Mouse (Mus musculus) erythroblast, embryonic 14.5 days (primary cell): ENCODE data around the gene Disp3. TPM values are rescaled to one million over a fixed set of nuclear protein-coding genes. Genes with fewer than 3 reads are reported as not detected.

Experiments used
- H3K27me3 ChIP-seq: 2 replicates; pipeline ENCODE4 v1.6.1; 2012; ENCODE audit warnings: inconsistent platforms; ENCODE audit not compliant: control insufficient read depth
- H3K36me3 ChIP-seq: 2 replicates; pipeline ENCODE4 v1.6.1; 2012; ENCODE audit warnings: mild to moderate bottlenecking, inconsistent platforms; ENCODE audit not compliant: control insufficient read depth
- H3K4me1 ChIP-seq: 2 replicates; pipeline ENCODE4 v1.6.1; 2012; ENCODE audit warnings: inconsistent platforms; ENCODE audit not compliant: control insufficient read depth
- H3K4me3 ChIP-seq: replicated peaks from 2 replicates; pipeline ENCODE3; 2012; ENCODE audit warnings: moderate library complexity, mild to moderate bottlenecking, inconsistent platforms
- H3K9me3 ChIP-seq: 2 replicates; pipeline ENCODE4 v1.6.1; 2012; ENCODE audit warnings: low read length, inconsistent platforms, mixed read lengths; ENCODE audit not compliant: control insufficient read depth
- GATA1 ChIP-seq: IDR thresholded peaks from 2 replicates; pipeline ENCODE4 v1.6.1; 2012; ENCODE audit warnings: low read length, inconsistent platforms, mixed read lengths
- TAL1 ChIP-seq: IDR thresholded peaks from 3 replicates; pipeline ENCODE4 v1.6.1; 2012; ENCODE audit warnings: low read length, inconsistent platforms, mixed read lengths
- polyA plus RNA-seq: library from polyadenylated mRNA; stranded (reverse); fragments of >175 nt; gene quantifications from 2 replicates; pipeline ENCODE4 v1.2.3, GENCODE M21; 2012

The Disp3 gene
- polyA plus RNA-seq, 1 experiment = not detected

DNA sequence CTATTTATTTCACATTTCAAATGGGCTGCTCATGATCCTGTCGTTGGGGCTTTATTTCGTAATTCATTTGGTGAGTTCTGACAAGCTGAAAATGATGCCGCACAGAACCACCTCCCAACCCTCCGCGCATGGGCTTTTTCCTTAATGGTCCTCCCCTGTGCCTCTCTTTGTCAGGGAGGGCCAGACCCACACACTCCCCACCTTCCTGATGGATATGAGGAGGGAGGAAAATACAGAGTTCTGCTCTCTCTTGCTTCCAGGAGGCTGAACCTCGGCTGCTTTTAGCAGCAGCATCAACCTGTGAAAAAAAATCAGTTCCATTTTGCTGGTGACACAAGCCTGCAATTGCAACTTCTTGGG, 82.9 kb downstream of the Disp3 start:
- TF ChIP-seq GATA1 = no peak
- no peak for TF ChIP-seq TAL1
- no peaks in the 10 kb centered on the region for H3K36me3 ChIP-seq
- no peaks in the 10 kb centered on the region; the same call in 1 of the 2 replicates for H3K9me3 ChIP-seq
- peak overlapping the region; percentile 63 for H3K4me3 ChIP-seq
- H3K27me3 ChIP-seq = peaks cover 20% of the 10 kb centered on the region
- peaks cover 67% of the 10 kb centered on the region for H3K4me1 ChIP-seq

DNA sequence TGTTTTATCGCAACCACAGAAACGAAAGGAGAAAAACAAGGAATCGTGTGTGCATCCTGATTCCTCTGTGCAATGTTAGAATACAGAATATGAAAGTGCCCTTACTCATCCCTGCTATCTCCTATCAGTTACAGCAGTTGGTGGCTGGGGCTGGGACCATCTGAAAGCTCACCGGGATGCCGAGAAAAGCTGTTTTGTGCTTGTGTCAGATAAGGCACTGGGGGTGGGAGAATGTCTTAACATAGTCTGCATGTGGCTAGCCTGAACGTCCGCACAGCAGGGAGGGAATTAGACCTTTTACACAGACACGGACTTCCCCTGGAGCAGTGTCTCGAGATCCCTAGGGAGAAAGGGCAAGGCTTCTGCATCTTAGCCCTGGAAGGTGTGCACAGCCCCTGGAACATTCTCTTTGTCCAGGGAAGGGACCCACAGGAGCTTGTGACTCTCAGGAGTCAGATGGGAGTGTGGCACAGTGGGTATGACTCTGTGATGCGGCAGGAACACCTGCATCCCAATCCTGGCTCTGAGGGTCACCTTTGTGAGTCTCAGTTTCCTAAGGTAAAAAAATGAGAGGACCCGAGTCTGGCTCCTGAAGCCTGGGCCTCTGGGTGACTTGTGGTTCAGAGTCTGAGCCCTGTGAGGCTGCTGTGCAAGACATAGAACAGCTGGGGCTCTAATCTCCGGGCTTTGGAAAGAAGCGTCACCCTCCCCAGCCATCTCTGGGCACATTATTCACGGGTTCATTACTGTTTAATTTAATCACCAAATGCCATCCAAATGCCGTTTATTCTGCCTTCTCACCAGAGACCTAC, 83.5 kb downstream of the Disp3 start:
- Histone ChIP-seq H3K9me3 (no peaks in the 10 kb centered on the region; the same call in 1 of the 2 replicates), H3K4me3 (peak overlapping the region; percentile 63), H3K36me3 (no peaks in the 10 kb centered on the region), H3K4me1 (peaks cover 67% of the 10 kb centered on the region), H3K27me3 (peaks cover 23% of the 10 kb centered on the region)
- peak; percentile 80 for TF ChIP-seq GATA1
- peak; percentile 84 for TF ChIP-seq TAL1

DNA sequence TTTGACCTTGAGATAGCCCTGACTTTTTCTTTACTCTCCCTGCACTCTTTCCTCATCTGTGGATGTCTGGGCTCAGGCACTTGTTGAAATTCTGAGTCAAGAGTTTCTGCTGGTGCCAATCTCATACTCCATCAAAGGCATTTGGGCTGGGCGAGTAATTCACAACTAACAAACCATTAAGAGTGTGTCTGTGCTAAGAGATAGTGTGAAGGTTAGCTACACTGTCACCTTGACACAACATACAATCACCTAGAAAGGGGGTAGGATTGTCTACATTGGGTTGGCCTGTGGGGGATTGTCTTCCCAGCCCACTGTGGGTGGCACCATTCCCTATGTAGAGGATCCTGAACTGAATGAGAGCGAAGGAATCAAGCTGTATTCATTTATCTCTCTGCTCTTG, 84.2 kb downstream of the Disp3 start:
- Histone ChIP-seq H3K4me3 (peak overlapping the region; percentile 63), H3K27me3 (peaks cover 29% of the 10 kb centered on the region), H3K4me1 (peaks cover 67% of the 10 kb centered on the region)

DNA sequence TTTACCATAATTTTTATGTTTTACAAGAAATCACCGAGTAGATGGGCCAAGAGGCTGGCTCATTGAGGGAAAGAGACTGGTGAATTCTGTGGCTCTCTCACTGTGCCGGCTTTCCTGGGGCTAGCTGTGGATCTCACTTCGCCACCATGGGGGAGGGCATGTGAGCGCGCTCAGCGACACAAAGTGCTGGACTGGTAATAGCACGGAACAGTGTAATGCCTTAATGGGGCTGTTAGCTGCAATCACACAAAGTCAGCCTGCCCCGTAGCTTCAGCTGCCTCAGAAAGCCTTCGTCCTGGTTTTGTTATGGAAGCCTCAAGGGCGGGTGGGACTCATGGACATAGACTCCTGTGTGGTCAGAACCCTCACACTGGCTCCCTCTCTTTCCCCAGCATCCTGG, 89.0 kb downstream of the Disp3 start:
- H3K36me3 ChIP-seq = no peaks in the 10 kb centered on the region
- peaks cover 54% of the 10 kb centered on the region for H3K4me1 ChIP-seq
- peaks cover 52% of the 10 kb centered on the region for H3K27me3 ChIP-seq
- no peak for TF ChIP-seq TAL1
- TF ChIP-seq GATA1 = no peak
- no peak overlapping the region for H3K4me3 ChIP-seq
- H3K9me3 ChIP-seq = no peaks in the 10 kb centered on the region; the same call in 1 of the 2 replicates

More for the DNA sequence above, 84.2 kb downstream of the Disp3 start:
- TF ChIP-seq TAL1 (no peak), GATA1 (no peak)
- no peaks in the 10 kb centered on the region for H3K36me3 ChIP-seq
- H3K9me3 ChIP-seq = no peaks in the 10 kb centered on the region; the same call in 1 of the 2 replicates

DNA sequence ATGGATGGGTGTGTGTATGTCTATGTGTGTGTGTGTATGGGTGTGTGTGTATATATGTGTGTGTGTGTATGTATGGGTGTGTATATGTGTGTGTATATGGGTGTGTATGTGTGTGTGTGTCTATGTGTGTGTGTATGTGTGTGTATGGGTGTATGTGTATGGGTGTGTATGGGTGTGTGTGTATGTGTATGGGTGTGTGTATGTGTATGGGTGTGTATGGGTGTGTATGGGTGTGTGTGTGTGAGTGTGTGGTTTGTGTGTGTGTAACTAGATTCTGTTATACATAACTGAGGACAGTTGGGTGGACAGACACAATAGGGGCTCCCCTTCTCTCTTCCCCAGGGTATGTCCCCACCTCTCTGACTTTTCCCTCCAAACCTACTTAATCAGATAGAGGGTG, 93.4 kb downstream of the Disp3 start:
- Histone ChIP-seq H3K4me1 (peaks cover 40% of the 10 kb centered on the region), H3K36me3 (no peaks in the 10 kb centered on the region), H3K27me3 (peaks cover 62% of the 10 kb centered on the region), H3K9me3 (no peaks in the 10 kb centered on the region), H3K4me3 (no peak overlapping the region)
- TF ChIP-seq TAL1 (no peak), GATA1 (no peak)

DNA sequence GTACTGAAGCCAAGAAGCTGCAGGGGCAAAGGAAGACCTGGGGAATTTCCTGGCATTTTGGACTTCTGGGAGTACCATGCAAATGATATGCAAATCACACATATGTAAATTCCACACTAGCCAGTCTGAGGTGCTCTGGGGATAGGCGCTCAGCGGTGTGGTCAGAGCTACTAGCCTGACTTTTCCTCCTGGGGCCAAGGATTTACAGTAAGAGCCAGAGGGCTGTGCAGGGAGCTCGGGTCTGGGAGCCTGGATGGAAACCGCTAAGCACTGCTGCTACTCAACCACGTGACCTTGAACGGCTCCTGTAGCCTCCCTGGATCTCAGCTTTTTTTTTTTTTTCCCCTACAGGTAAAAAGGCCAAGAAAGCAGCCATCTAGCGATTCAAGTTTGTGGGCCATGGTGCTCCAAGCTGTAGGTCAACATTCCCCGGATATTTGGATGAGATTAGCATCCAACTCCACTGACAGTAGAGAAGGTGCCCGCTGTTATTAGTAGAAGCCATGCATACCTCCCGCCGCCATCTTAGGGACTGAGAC, 95.0 kb downstream of the Disp3 start:
- Histone ChIP-seq H3K36me3 (no peaks in the 10 kb centered on the region), H3K27me3 (peaks cover 47% of the 10 kb centered on the region), H3K9me3 (peaks cover 3% of the 10 kb centered on the region; the same call in 1 of the 2 replicates), H3K4me3 (no peak overlapping the region), H3K4me1 (peaks cover 51% of the 10 kb centered on the region)
- TF ChIP-seq TAL1 (no peak), GATA1 (no peak)

Other genes starting within 250 kb of the Disp3 start
- gene Clcn6, start 249.1 kb downstream of the Disp3 start, polyA plus RNA-seq = 0.11 and 0.29 TPM in 2 replicates
- gene Mthfr, start 248.9 kb downstream of the Disp3 start, polyA plus RNA-seq = 1.9 and 2.8 TPM in 2 replicates
- gene Agtrap, start 199.9 kb downstream of the Disp3 start, polyA plus RNA-seq = 0.17 and 0.30 TPM in 2 replicates
- gene Mad2l2, start 157.6 kb downstream of the Disp3 start, polyA plus RNA-seq = 2.9 and 3.8 TPM in 2 replicates
- 0.01 TPM in 1 of 2 replicates, not detected in the other for gene Draxin, start 157.3 kb downstream of the Disp3 start, polyA plus RNA-seq
- gene Fbxo6, start 135.8 kb downstream of the Disp3 start, polyA plus RNA-seq = 2.6 and 2.7 TPM in 2 replicates
- 0.08 and 0.09 TPM in 2 replicates for gene Fbxo44, start 127.5 kb downstream of the Disp3 start, polyA plus RNA-seq
- gene Fbxo2, start 127.3 kb downstream of the Disp3 start, polyA plus RNA-seq = not detected in 2 replicates
- gene Ubiad1, start 156.8 kb upstream of the Disp3 start, polyA plus RNA-seq = 0.29 and 1.2 TPM in 2 replicates
- 0.99 and 1.2 TPM in 2 replicates for gene Mtor, start 160.6 kb upstream of the Disp3 start, polyA plus RNA-seq
- 0.06 TPM in 1 of 2 replicates, not detected in the other for gene Angptl7, start 212.5 kb upstream of the Disp3 start, polyA plus RNA-seq